Mouse (Mus musculus) liver, embryonic 14.5 days (tissue): ENCODE measurements around the gene Nos1ap. TPM values are rescaled to one million over a fixed set of nuclear protein-coding genes. Genes with fewer than 3 reads are reported as not detected.

Experiments used
- ATAC-seq: fragments of 200-750 bp; cut with Nextera tagmentation; 2 replicates; pipeline ENCODE4 v1.8.0; 2017; ENCODE audit warnings: moderate number of reproducible peaks, mild to moderate bottlenecking, moderate library complexity; ENCODE audit not compliant: insufficient read depth
- DNase-seq, 3 experiments: peaks; one replicate each; pipeline ENCODE4 v3.0.0-alpha.2; 2012 to 2013; ENCODE audit warnings: low read depth in 3 of 3, low spot score in 3 of 3
- H3K27ac ChIP-seq: fragments of 300-500 bp; sonication (generic); 2 replicates; pipeline ENCODE4 v1.5.1; 2014; ENCODE audit warnings: moderate library complexity, mild to moderate bottlenecking, control low read depth, inconsistent platforms
- H3K27me3 ChIP-seq: fragments of 300-500 bp; sonication (generic); 2 replicates; pipeline ENCODE4 v1.6.1; 2014; ENCODE audit warnings: mild to moderate bottlenecking, low read length, moderate library complexity; ENCODE audit not compliant: control insufficient read depth, insufficient read depth
- H3K36me3 ChIP-seq: fragments of 300-500 bp; sonication (generic); replicated peaks from 2 replicates; pipeline ENCODE4 v1.6.1; 2014; ENCODE audit warnings: low read depth; ENCODE audit not compliant: control insufficient read depth, insufficient read depth
- H3K4me1 ChIP-seq, 2 experiments: fragments of 200-500 bp in 1 of 2; fragments of 300-500 bp in 1 of 2; sonication (generic) in 1 of 2; replicated peaks; 2 replicates each; pipeline ENCODE4 v1.6.1; 2012 to 2014; ENCODE audit warnings: antibody characterized with exemption in 1 of 2, inconsistent platforms in 1 of 2, low read length in 1 of 2; ENCODE audit not compliant: control insufficient read depth in 2 of 2, insufficient read depth in 2 of 2
- H3K4me2 ChIP-seq: fragments of 300-500 bp; sonication (generic); 2 replicates; pipeline ENCODE4 v1.6.1; 2014; ENCODE audit warnings: low read depth, mild to moderate bottlenecking, control low read depth, moderate library complexity
- H3K4me3 ChIP-seq, 2 experiments: fragments of 200-500 bp in 1 of 2; fragments of 300-500 bp in 1 of 2; sonication (generic) in 1 of 2; 2 replicates each; pipeline ENCODE4 v1.5.1; 2012 to 2014; ENCODE audit warnings: low read depth in 2 of 2, low read length in 2 of 2, mild to moderate bottlenecking in 2 of 2, control low read depth in 1 of 2, inconsistent platforms in 1 of 2, moderate library complexity in 1 of 2; ENCODE audit not compliant: insufficient read depth in 1 of 2
- H3K9ac ChIP-seq: fragments of 300-500 bp; sonication (generic); replicated peaks from 2 replicates; pipeline ENCODE4 v1.6.1; 2014; ENCODE audit warnings: mild to moderate bottlenecking, control low read depth, moderate library complexity
- H3K9me3 ChIP-seq: fragments of 300-500 bp; sonication (generic); 2 replicates; pipeline ENCODE4 v1.6.1; 2016; ENCODE audit warnings: low read length, mixed read lengths; ENCODE audit not compliant: control insufficient read depth
- CTCF ChIP-seq: IDR thresholded peaks from 2 replicates; pipeline ENCODE4 v1.5.1; 2016; ENCODE audit warnings: antibody characterized with exemption, low read depth, control low read depth
- EP300 ChIP-seq: IDR thresholded peaks from 2 replicates; pipeline ENCODE4 v1.6.1; 2016; ENCODE audit warnings: antibody characterized with exemption, low read depth
- WGBS: fragments of 180-500 bp; shearing (Covaris S2); extraction: QIAGEN DNeasy Blood & Tissue Kit; methylation state at CpG from one replicate; pipeline ENCODE4 v1.1.7; 2014; ENCODE audit not compliant: insufficient replicate concordance; 5-methylcytosine and 5-hydroxymethylcytosine counted together
- polyA plus RNA-seq, 2 experiments: library from polyadenylated mRNA; depleted of rRNA in 1 of 2; stranded (reverse) in 1 of 2; unstranded in 1 of 2; fragments of >200 nt; fragmentation: Nextera tagmentation in 1 of 2; extraction: Ambion mirVana in 1 of 2; gene quantifications; 2 replicates each; pipeline versions ENCODE4 v1.2.1 to v1.2.3; 2012 to 2014

Gene Nos1ap
- polyA plus RNA-seq, 2 experiments: 1.8 to 2.2 TPM

GRCm38 (mm10) chr1:170520206-170520605 lies 69.5 kb downstream of the Nos1ap start:
- WGBS: 65% methylated on average over 4 of the region's 4 CpGs
- Histone ChIP-seq H3K36me3 (no peaks in the 10 kb centered on the region), H3K27me3 (no peaks in the 10 kb centered on the region), H3K4me1 (peaks cover 0 to 3% of the 10 kb centered on the region in 2 experiments; a peak in 1 of 4 replicates), H3K27ac (no peak overlapping the region), H3K9ac (no peak overlapping the region), H3K9me3 (no peaks in the 10 kb centered on the region), H3K4me2 (no peak overlapping the region), H3K4me3 (no peak overlapping the region)
- TF ChIP-seq CTCF (no peak), EP300 (no peak)
- ATAC-seq: no peak
- no peak for DNase-seq

- Histone ChIP-seq H3K4me1 (peaks cover 0 to 3% of the 10 kb centered on the region in 2 experiments; a peak in 1 of 4 replicates), H3K4me3 (no peak overlapping the region), H3K9me3 (no peaks in the 10 kb centered on the region), H3K9ac (no peak overlapping the region), H3K27me3 (no peaks in the 10 kb centered on the region), H3K4me2 (no peak overlapping the region), H3K36me3 (no peaks in the 10 kb centered on the region), H3K27ac (no peak overlapping the region)
- DNase-seq (no peak), ATAC-seq (no peak)
- TF ChIP-seq CTCF (no peak), EP300 (no peak)
- WGBS: 69% methylated on average over 7 of the region's 7 CpGs
These were observed 70.0 kb downstream of the Nos1ap start for GRCm38 (mm10) chr1:170519631-170520030.

GRCm38 (mm10) chr1:170516182-170516581 lies 73.5 kb downstream of the Nos1ap start:
- Histone ChIP-seq H3K4me3 (no peak overlapping the region), H3K9ac (no peak overlapping the region), H3K27me3 (no peaks in the 10 kb centered on the region), H3K4me1 (peaks cover 0 to 3% of the 10 kb centered on the region in 2 experiments; a peak in 1 of 4 replicates), H3K9me3 (no peaks in the 10 kb centered on the region), H3K4me2 (no peak overlapping the region), H3K27ac (no peak overlapping the region), H3K36me3 (no peaks in the 10 kb centered on the region)
- peak; percentile 17 to 33 (median 25) for DNase-seq
- TF ChIP-seq EP300 (no peak), CTCF (no peak)
- whole genome bisulfite sequencing: 68% methylated on average over 6 of the region's 6 CpGs
- peak; percentile 73 for ATAC-seq

- Histone ChIP-seq H3K9ac (no peak overlapping the region), H3K4me3 (no peak overlapping the region), H3K4me1 (peaks cover 0 to 3% of the 10 kb centered on the region in 2 experiments; a peak in 2 of 4 replicates), H3K9me3 (no peaks in the 10 kb centered on the region), H3K36me3 (no peaks in the 10 kb centered on the region), H3K4me2 (0 out of 2 replicates have a peak overlapping the region, but pooled peaks have one; percentile 13), H3K27me3 (no peaks in the 10 kb centered on the region), H3K27ac (no peak overlapping the region)
- 55% methylated on average over 1 of the region's 1 CpGs for WGBS
- DNase-seq: no peak
- no peak for TF ChIP-seq EP300
- no peak for TF ChIP-seq CTCF
- no peak for ATAC-seq
These were observed 74.2 kb downstream of the Nos1ap start for GRCm38 (mm10) chr1:170515455-170515854.

GRCm38 (mm10) chr1:170514226-170514625 lies 75.4 kb downstream of the Nos1ap start:
- TF ChIP-seq EP300 (no peak), CTCF (no peak)
- ATAC-seq (no peak), DNase-seq (no peak)
- H3K36me3 ChIP-seq: no peaks in the 10 kb centered on the region
- no peak overlapping the region for H3K9ac ChIP-seq
- no peaks in the 10 kb centered on the region for H3K27me3 ChIP-seq
- H3K9me3 ChIP-seq: no peaks in the 10 kb centered on the region
- H3K27ac ChIP-seq: no peak overlapping the region
- H3K4me1 ChIP-seq: peaks cover 0 to 3% of the 10 kb centered on the region in 2 experiments; a peak in 2 of 4 replicates
- WGBS: 81% methylated on average over 12 of the region's 12 CpGs
- H3K4me3 ChIP-seq: no peak overlapping the region
- no peak overlapping the region for H3K4me2 ChIP-seq
